Mouse (Mus musculus) bone marrow, adult 2 months (tissue): Measurements from ENCODE around the gene Aff4.

ENCODE experiments used
- CTCF ChIP-seq: fragments of 200-500 bp; IDR thresholded peaks from 2 replicates; pipeline ENCODE4 v1.5.1; 2011; ENCODE audit warnings: low read length, control low read depth; ENCODE audit not compliant: control insufficient read depth, insufficient read depth
- POLR2A ChIP-seq: fragments of 200-500 bp; IDR thresholded peaks from 2 replicates; pipeline ENCODE4 v1.6.1; 2011; ENCODE audit warnings: low read depth, mild to moderate bottlenecking, control low read depth, low read length, borderline replicate concordance; ENCODE audit not compliant: control insufficient read depth

- TF ChIP-seq CTCF (no peak), POLR2A (no peak)
Observed at GRCm38 (mm10) chr11:53413871-53414270, 63.2 kb downstream of the Aff4 start.
